ENCODE assay signal across 24 mouse cellular contexts in genomic region chr10:20173733-20174132, GRCm38 (mm10). TPM values are rescaled to one million over a fixed set of nuclear protein-coding genes. Genes with fewer than 3 reads are reported as not detected.
DNase-seq lines count a peak whose midpoint lies in the region; ATAC-seq and TF ChIP-seq lines count a peak whose summit lies in the region.
"Had no signal": no experiment of that assay in that cellular context is flagged by ENCODE, and none has a peak within 500 bp of the region (broad histone marks: within the 10 kb centered on the region; RNA-seq: fewer than 3 reads in every experiment).

No protein-coding gene starts in this region.

- H3K27me3 ChIP-seq in stomach, postnatal 0 days (ENCODE audit: control insufficient read depth, insufficient read depth, low read length) = no peaks in the 10 kb centered on the region
- no peaks in the 10 kb centered on the region; the same call in 1 of the 2 replicates for H3K27me3 ChIP-seq in hindbrain, embryonic 16.5 days (replicated peaks; ENCODE audit: control insufficient read depth, insufficient read depth, low read length)
- H3K27me3 ChIP-seq: heart, embryonic 13.5 days; liver, embryonic 12.5 days; neural tube, embryonic 13.5 days; stomach, embryonic 15.5 days had no signal

- H3K4me3 ChIP-seq in stomach, postnatal 0 days (ENCODE audit: low read depth, low read length) = no peak overlapping the region
- no peak overlapping the region for H3K4me3 ChIP-seq in hindbrain, embryonic 16.5 days (ENCODE audit: low read length)
- H3K4me3 ChIP-seq: erythroblast, embryonic 14.5 days; gastrocnemius, adult 2 months; heart, embryonic 13.5 days; liver, embryonic 12.5 days; midbrain, embryonic 12.5 days; neural tube, embryonic 13.5 days; stomach, embryonic 15.5 days had no signal

- no peak overlapping the region for H3K9ac ChIP-seq in stomach, postnatal 0 days (ENCODE audit: low read length)
- no peak overlapping the region for H3K9ac ChIP-seq in hindbrain, embryonic 16.5 days (ENCODE audit: low read depth, low read length)
- H3K9ac ChIP-seq: forebrain, postnatal 0 days; heart, embryonic 13.5 days; liver, embryonic 12.5 days; midbrain, embryonic 12.5 days; neural tube, embryonic 13.5 days; stomach, embryonic 15.5 days had no signal

- H3K9me3 ChIP-seq in stomach, postnatal 0 days (ENCODE audit: control insufficient read depth, low read length) = no peaks in the 10 kb centered on the region
- H3K9me3 ChIP-seq in hindbrain, embryonic 16.5 days (ENCODE audit: control insufficient read depth, low read length) = no peaks in the 10 kb centered on the region
- H3K9me3 ChIP-seq: heart, embryonic 13.5 days; liver, embryonic 12.5 days; midbrain, embryonic 12.5 days; neural tube, embryonic 13.5 days; stomach, embryonic 15.5 days had no signal

- ATAC-seq in stomach, postnatal 0 days (ENCODE audit: low FRiP score, low TSS enrichment) = no peak
- ATAC-seq in hindbrain, embryonic 16.5 days = no peak
- ATAC-seq: activated CD4-positive, CD25-positive, alpha-beta regulatory T cell, adult 4 months; forebrain, postnatal 0 days; hindbrain, postnatal 0 days; liver, embryonic 12.5 days had no signal

- no peaks in the 10 kb centered on the region for H3K36me3 ChIP-seq in stomach, postnatal 0 days (ENCODE audit: control insufficient read depth, insufficient read depth, low read length)
- H3K36me3 ChIP-seq in hindbrain, embryonic 16.5 days (ENCODE audit: control insufficient read depth, insufficient read depth, low read length) = no peaks in the 10 kb centered on the region
- H3K36me3 ChIP-seq: heart, embryonic 13.5 days; liver, embryonic 12.5 days; midbrain, embryonic 12.5 days; neural tube, embryonic 13.5 days; stomach, embryonic 15.5 days had no signal

- TF ChIP-seq EP300 in stomach, postnatal 0 days (optimal IDR thresholded peaks at IDR 0.05) = no peak

- H3K4me1 ChIP-seq in stomach, postnatal 0 days (replicated peaks; ENCODE audit: control insufficient read depth, insufficient read depth) = peaks cover 4% of the 10 kb centered on the region; the same call in 1 of the 2 replicates
- peaks cover 18% of the 10 kb centered on the region for H3K4me1 ChIP-seq in hindbrain, embryonic 16.5 days (ENCODE audit: control insufficient read depth, insufficient read depth, low read depth, low read length)

- WGBS in stomach, postnatal 0 days = 61% methylated on average over 4 of the region's 4 CpGs
- 69% methylated on average over 4 of the region's 4 CpGs for WGBS in hindbrain, embryonic 16.5 days

- H3K27ac ChIP-seq in stomach, postnatal 0 days (replicated peaks) = peak overlapping the region; percentile 56
- H3K27ac ChIP-seq in hindbrain, embryonic 16.5 days (ENCODE audit: low read depth, low read length) = no peak overlapping the region
- H3K27ac ChIP-seq: gastrocnemius, adult 2 months; heart, embryonic 13.5 days; hindbrain, postnatal 0 days; kidney, postnatal 0 days; liver, embryonic 12.5 days; midbrain, embryonic 12.5 days; neural tube, embryonic 13.5 days; stomach, embryonic 15.5 days had no signal

- H3K4me2 ChIP-seq in stomach, postnatal 0 days (replicated peaks; ENCODE audit: low read depth) = no peak overlapping the region
- no peak overlapping the region for H3K4me2 ChIP-seq in hindbrain, embryonic 16.5 days (ENCODE audit: low read length)
- H3K4me2 ChIP-seq: heart, embryonic 13.5 days; liver, embryonic 12.5 days; midbrain, embryonic 12.5 days; neural tube, embryonic 13.5 days; stomach, embryonic 15.5 days had no signal

- TF ChIP-seq CTCF in stomach, postnatal 0 days (IDR thresholded peaks at IDR 0.05; ENCODE audit: low read depth) = no peak

- DNase-seq in kidney, adult 11 months = peak; percentile 73
- DNase-seq in kidney, postnatal 10 days = no peak
- DNase-seq in retina, postnatal 1 day = peak; percentile 47
- DNase-seq in retina, embryonic 14.5 days (ENCODE audit: low spot score) = no peak
- DNase-seq in fat pad, adult 2 months (ENCODE audit: extremely low read depth, low read depth, low spot score) = peak; percentile 98
- no peak for DNase-seq in stomach, postnatal 0 days (ENCODE audit: low spot score)
- DNase-seq in right cerebral cortex, postnatal 14 days = no peak
- DNase-seq: adrenal gland, postnatal 25 days; cerebellum, adult 8-10 months; forebrain, postnatal 0 days; gastrocnemius, adult 2 months; heart, postnatal 36 days; spleen, adult 18-20 months; thymus, postnatal 4 days had no signal

RNA-seq across cellular contexts. Expression of gene Map7, which starts 25.5 kb away (rescaled TPM):
- polyA plus RNA-seq in stomach, postnatal 0 days (2015; fragmentation: Nextera tagmentation; extraction: Ambion mirVana) = 23.0 TPM in 2 replicates
- polyA plus RNA-seq in hindbrain, embryonic 16.5 days (2015; fragmentation: Nextera tagmentation; extraction: Ambion mirVana) = 10.0 and 11.2 TPM in 2 replicates

Comparison
In these comparisons a context has a peak if more than half of its experiments do, and no peak if none do; other contexts are left out.
1. DNase-seq: peak in kidney, adult 11 months (single experiment), retina, postnatal 1 day (single experiment) and fat pad, adult 2 months (single experiment); none in kidney, postnatal 10 days (single experiment), retina, embryonic 14.5 days (single experiment), stomach, postnatal 0 days (single experiment) and right cerebral cortex, postnatal 14 days (single experiment).